Mouse (Mus musculus) neutrophil, adult 83 days (primary cell): ENCODE measurements around the gene F11. TPM values are rescaled to one million over a fixed set of nuclear protein-coding genes. Genes with fewer than 3 reads are reported as not detected.

Experiments
- total RNA-seq, 2 experiments: library from RNA; stranded (reverse); gene quantifications; one replicate each; pipeline ENCODE4 v1.2.4; 2023

The F11 gene
- not detected for total RNA-seq

GRCm38 (mm10) chr8:45261920-45262319 is at the start of gene F11:
Gene F11 (minus strand): TSS chr8:45262031.

GRCm38 (mm10) chr8:45308366-45308765 is 46.5 kb upstream of the F11 start, which contains the start of gene Gm45753:
Gene Gm45753 (minus strand): TSS chr8:45308466.

GRCm38 (mm10) chr8:45294687-45295086 is 32.9 kb upstream of the F11 start, which contains the start of gene Klkb1:
Gene Klkb1 (minus strand): TSS chr8:45294859.

Other genes starting within 250 kb of the F11 start
- gene Mtnr1a, start 192.9 kb downstream of the F11 start, total RNA-seq: not detected
- not detected for gene Klkb1, start 32.8 kb upstream of the F11 start, total RNA-seq
- gene Gm45753, start 46.4 kb upstream of the F11 start, total RNA-seq: not detected
- 1 to 10 TPM; 4.1 to 5.2 TPM for gene Cyp4v3, start 71.2 kb upstream of the F11 start, total RNA-seq
- under 1 TPM in 1 of 2 experiments, not detected in 1; 0.11 TPM for gene Fam149a, start 120.3 kb upstream of the F11 start, total RNA-seq
- under 1 TPM; 0.18 to 0.86 TPM for gene Tlr3, start 149.0 kb upstream of the F11 start, total RNA-seq
- gene Sorbs2, start 245.8 kb upstream of the F11 start, total RNA-seq: 1 to 10 TPM in 1 of 2 experiments, under 1 TPM in 1; 0.77 to 1.2 TPM